Mouse (Mus musculus): ENCODE data around the gene Edc3. TPM values are rescaled to one million over a fixed set of nuclear protein-coding genes. Genes with fewer than 3 reads are reported as not detected.

Edc3 gene
- total RNA-seq, 1 experiment = 10.2 TPM

GRCm38 (mm10) chr9:57782656-57783055 is 74.3 kb downstream of the Edc3 start:
- TF ChIP-seq MAFK (IDR thresholded peaks at IDR 0.05; ENCODE audit: insufficient read depth, low read depth, low read length) (no peak), ZNF384 (IDR thresholded peaks at IDR 0.05; ENCODE audit: low read depth, low read length) (no peak), HCFC1 (IDR thresholded peaks at IDR 0.05; ENCODE audit: borderline replicate concordance, insufficient read depth, low read length) (no peak), CHD2 (IDR thresholded peaks at IDR 0.05; ENCODE audit: low read depth, low read length) (no peak), ZC3H11A (IDR thresholded peaks at IDR 0.05; ENCODE audit: borderline replicate concordance, low read depth, low read length) (no peak)
- peaks cover 0 to 2% of the 10 kb centered on the region in 2 experiments; a peak in 1 of 4 replicates for H3K4me1 ChIP-seq (ENCODE audit: control insufficient read depth in 2 of 2, insufficient read depth in 2 of 2, low read length in 2 of 2, poor library complexity in 1 of 2)
- no peak overlapping the region for H3K4me3 ChIP-seq (ENCODE audit: insufficient read depth in 1 of 2, low read depth in 1 of 2, low read length in 2 of 2, poor library complexity in 1 of 2, severe bottlenecking in 1 of 2)
- no peak overlapping the region for H3K27ac ChIP-seq (ENCODE audit: insufficient read depth, low read depth, low read length, poor library complexity, severe bottlenecking)
- no peaks in the 10 kb centered on the region for H3K36me3 ChIP-seq (ENCODE audit: control insufficient read depth, insufficient read depth, low read length, poor library complexity, severe bottlenecking)
- no peak overlapping the region for H3K9ac ChIP-seq (ENCODE audit: insufficient read depth, low read depth, low read length, poor library complexity, severe bottlenecking)
- in situ Hi-C loops (cut with MboI; ENCODE audit: low sequenced_read_pairs in 2 of 2, unreplicated experiment in 2 of 2) = no loop called here
- H3K9me3 ChIP-seq (ENCODE audit: control insufficient read depth, insufficient read depth, low read depth, low read length) = no peaks in the 10 kb centered on the region
- DNase-seq (ENCODE audit: low read depth, low spot score) = no peak

DNA sequence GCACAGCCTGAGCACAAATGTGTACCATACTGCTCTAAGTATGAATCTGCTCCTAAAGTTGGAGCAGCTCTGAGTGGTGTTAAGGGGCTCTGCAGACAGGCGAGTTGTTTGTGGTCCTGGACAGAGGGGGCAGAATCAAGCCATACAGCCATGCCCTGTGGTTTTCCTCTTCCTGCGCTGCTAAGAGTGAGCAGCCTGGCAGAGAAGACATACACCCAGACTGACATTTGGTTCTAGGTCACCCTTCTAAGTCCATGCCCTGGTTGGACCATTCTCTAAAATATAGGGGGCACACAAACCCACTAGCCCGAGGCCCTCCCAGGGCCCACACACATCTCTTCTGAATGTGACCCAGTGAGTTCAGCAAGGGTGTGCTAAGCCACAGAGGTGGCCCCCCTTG is 81.4 kb downstream of the Edc3 start:
- no peak for DNase-seq (ENCODE audit: low read depth, low spot score)
- in situ Hi-C loops (cut with MboI; ENCODE audit: low sequenced_read_pairs in 2 of 2, unreplicated experiment in 2 of 2) = no loop called here
- no peak overlapping the region for H3K4me3 ChIP-seq (ENCODE audit: insufficient read depth in 1 of 2, low read depth in 1 of 2, low read length in 2 of 2, poor library complexity in 1 of 2, severe bottlenecking in 1 of 2)
- no peaks in the 10 kb centered on the region for H3K4me1 ChIP-seq (ENCODE audit: control insufficient read depth in 2 of 2, insufficient read depth in 2 of 2, low read length in 2 of 2, poor library complexity in 1 of 2)
- no peaks in the 10 kb centered on the region for H3K9me3 ChIP-seq (ENCODE audit: control insufficient read depth, insufficient read depth, low read depth, low read length)
- no peak overlapping the region for H3K9ac ChIP-seq (ENCODE audit: insufficient read depth, low read depth, low read length, poor library complexity, severe bottlenecking)
- H3K36me3 ChIP-seq (ENCODE audit: control insufficient read depth, insufficient read depth, low read length, poor library complexity, severe bottlenecking) = peaks cover 23% of the 10 kb centered on the region
- no peak for TF ChIP-seq MAFK (IDR thresholded peaks at IDR 0.05; ENCODE audit: insufficient read depth, low read depth, low read length)
- TF ChIP-seq ZC3H11A (IDR thresholded peaks at IDR 0.05; ENCODE audit: borderline replicate concordance, low read depth, low read length) = no peak
- TF ChIP-seq HCFC1 (IDR thresholded peaks at IDR 0.05; ENCODE audit: borderline replicate concordance, insufficient read depth, low read length) = no peak
- TF ChIP-seq ZNF384 (IDR thresholded peaks at IDR 0.05; ENCODE audit: low read depth, low read length) = no peak
- no peak for TF ChIP-seq CHD2 (IDR thresholded peaks at IDR 0.05; ENCODE audit: low read depth, low read length)
- H3K27ac ChIP-seq (ENCODE audit: insufficient read depth, low read depth, low read length, poor library complexity, severe bottlenecking) = no peak overlapping the region

- H3K4me1 ChIP-seq (ENCODE audit: control insufficient read depth in 2 of 2, insufficient read depth in 2 of 2, low read length in 2 of 2, poor library complexity in 1 of 2) = peaks cover 2 to 11% of the 10 kb centered on the region in 2 experiments; a peak in 2 of 4 replicates
- TF ChIP-seq HCFC1 (IDR thresholded peaks at IDR 0.05; ENCODE audit: borderline replicate concordance, insufficient read depth, low read length) (no peak), ZNF384 (IDR thresholded peaks at IDR 0.05; ENCODE audit: low read depth, low read length) (no peak), ZC3H11A (IDR thresholded peaks at IDR 0.05; ENCODE audit: borderline replicate concordance, low read depth, low read length) (no peak), MAFK (IDR thresholded peaks at IDR 0.05; ENCODE audit: insufficient read depth, low read depth, low read length) (no peak), CHD2 (IDR thresholded peaks at IDR 0.05; ENCODE audit: low read depth, low read length) (no peak)
- in situ Hi-C loops (cut with MboI; ENCODE audit: low sequenced_read_pairs in 2 of 2, unreplicated experiment in 2 of 2) = no loop called here
- H3K27ac ChIP-seq (ENCODE audit: insufficient read depth, low read depth, low read length, poor library complexity, severe bottlenecking) = no peak overlapping the region
- DNase-seq (ENCODE audit: low read depth, low spot score) = no peak
- no peak overlapping the region for H3K9ac ChIP-seq (ENCODE audit: insufficient read depth, low read depth, low read length, poor library complexity, severe bottlenecking)
- H3K9me3 ChIP-seq (ENCODE audit: control insufficient read depth, insufficient read depth, low read depth, low read length) = no peaks in the 10 kb centered on the region
- peaks cover 39% of the 10 kb centered on the region for H3K36me3 ChIP-seq (ENCODE audit: control insufficient read depth, insufficient read depth, low read length, poor library complexity, severe bottlenecking)
- H3K4me3 ChIP-seq (ENCODE audit: insufficient read depth in 1 of 2, low read depth in 1 of 2, low read length in 2 of 2, poor library complexity in 1 of 2, severe bottlenecking in 1 of 2) = no peak overlapping the region
These were observed 89.1 kb downstream of the Edc3 start for GRCm38 (mm10) chr9:57797456-57797855.

- Histone ChIP-seq H3K9me3 (ENCODE audit: control insufficient read depth, insufficient read depth, low read depth, low read length) (no peaks in the 10 kb centered on the region), H3K9ac (ENCODE audit: insufficient read depth, low read depth, low read length, poor library complexity, severe bottlenecking) (0 out of 2 replicates have a peak overlapping the region, but pooled peaks have one; percentile 28), H3K27ac (ENCODE audit: insufficient read depth, low read depth, low read length, poor library complexity, severe bottlenecking) (no peak overlapping the region), H3K4me1 (ENCODE audit: control insufficient read depth in 2 of 2, insufficient read depth in 2 of 2, low read length in 2 of 2, poor library complexity in 1 of 2) (peaks cover 2 to 11% of the 10 kb centered on the region in 2 experiments; a peak in 2 of 4 replicates), H3K4me3 (ENCODE audit: insufficient read depth in 1 of 2, low read depth in 1 of 2, low read length in 2 of 2, poor library complexity in 1 of 2, severe bottlenecking in 1 of 2) (no peak overlapping the region), H3K36me3 (ENCODE audit: control insufficient read depth, insufficient read depth, low read length, poor library complexity, severe bottlenecking) (peaks cover 35% of the 10 kb centered on the region)
- no peak for DNase-seq (ENCODE audit: low read depth, low spot score)
- TF ChIP-seq MAFK (IDR thresholded peaks at IDR 0.05; ENCODE audit: insufficient read depth, low read depth, low read length) (no peak), ZC3H11A (IDR thresholded peaks at IDR 0.05; ENCODE audit: borderline replicate concordance, low read depth, low read length) (no peak), CHD2 (IDR thresholded peaks at IDR 0.05; ENCODE audit: low read depth, low read length) (no peak), ZNF384 (IDR thresholded peaks at IDR 0.05; ENCODE audit: low read depth, low read length) (no peak), HCFC1 (IDR thresholded peaks at IDR 0.05; ENCODE audit: borderline replicate concordance, insufficient read depth, low read length) (no peak)
- in situ Hi-C loops (cut with MboI; ENCODE audit: low sequenced_read_pairs in 2 of 2, unreplicated experiment in 2 of 2) = no loop called here
These were observed 90.4 kb downstream of the Edc3 start for GRCm38 (mm10) chr9:57798725-57799253.

Data from ES-E14 (cell line).